ENCODE assay signal across 12 mouse cellular contexts in the genomic region with DNA sequence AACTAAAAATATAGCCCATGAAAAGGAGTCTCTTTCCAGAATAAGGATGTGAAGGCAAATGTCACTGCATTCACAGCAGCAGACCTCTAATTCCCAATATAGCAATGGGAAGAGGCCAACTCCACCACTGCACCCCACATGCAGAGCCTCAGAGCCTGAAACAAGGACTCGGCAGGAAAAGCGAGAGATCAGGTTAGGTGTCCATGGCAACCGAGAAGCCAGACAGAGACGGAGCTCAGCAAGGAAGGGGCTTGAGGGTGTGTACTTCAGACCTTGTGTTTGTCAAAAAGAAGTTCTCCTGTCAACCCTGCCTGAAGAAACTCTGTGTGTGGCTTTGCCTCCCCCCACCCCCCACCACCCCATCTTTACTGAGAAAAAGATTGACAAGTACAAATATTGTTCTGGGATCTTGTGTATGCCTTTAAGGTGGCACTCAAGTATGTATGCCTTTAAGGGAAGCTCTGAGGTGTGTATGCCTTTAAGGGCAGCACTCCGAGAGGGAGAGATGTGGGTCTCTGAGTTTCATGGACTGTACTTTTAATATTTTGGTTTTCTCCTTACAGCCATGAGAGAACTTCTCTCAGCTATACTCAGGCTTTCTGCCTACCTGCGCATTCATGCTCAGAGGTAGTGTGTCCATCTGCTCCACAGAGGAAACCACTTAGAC. TPM values are rescaled to one million over a fixed set of nuclear protein-coding genes. Genes with fewer than 3 reads are reported as not detected.
DNase-seq lines count a peak whose midpoint lies in the region; ATAC-seq lines count a peak whose summit lies in the region.
"Had no signal": no experiment of that assay in that cellular context is flagged by ENCODE, and none has a peak within 500 bp of the region (broad histone marks: within the 10 kb centered on the region; RNA-seq: fewer than 3 reads in every experiment).

No protein-coding gene starts in this region.

- no peaks in the 10 kb centered on the region for H3K27me3 ChIP-seq in forebrain, embryonic 13.5 days
- peaks cover 23% of the 10 kb centered on the region for H3K27me3 ChIP-seq in forebrain, embryonic 10.5 days (ENCODE audit: poor library complexity, severe bottlenecking)
- H3K27me3 ChIP-seq in forebrain, embryonic 14.5 days (replicated peaks; ENCODE audit: control insufficient read depth, insufficient read depth, low read length), result no peaks in the 10 kb centered on the region
- no peaks in the 10 kb centered on the region for H3K27me3 ChIP-seq in midbrain, embryonic 11.5 days (ENCODE audit: control insufficient read depth, insufficient read depth, low read length)
- H3K27me3 ChIP-seq: embryonic facial prominence, embryonic 12.5 days had no signal

- H3K4me1 ChIP-seq in forebrain, embryonic 13.5 days, result peaks cover 5% of the 10 kb centered on the region; the same call in 1 of the 2 replicates
- H3K4me1 ChIP-seq in forebrain, embryonic 10.5 days, result peaks cover 27% of the 10 kb centered on the region
- H3K4me1 ChIP-seq in forebrain, embryonic 14.5 days (ENCODE audit: control insufficient read depth, insufficient read depth, low read length), result no peaks in the 10 kb centered on the region
- H3K4me1 ChIP-seq in midbrain, embryonic 11.5 days (ENCODE audit: control insufficient read depth, insufficient read depth, low read length), result peaks cover 11% of the 10 kb centered on the region
- H3K4me1 ChIP-seq: limb, embryonic 15.5 days had no signal

- 23% methylated on average over 6 of the region's 6 CpGs for WGBS in forebrain, embryonic 13.5 days
- WGBS in forebrain, embryonic 10.5 days, result 31% methylated on average over 6 of the region's 6 CpGs
- WGBS in forebrain, embryonic 14.5 days, result 27% methylated on average over 6 of the region's 6 CpGs
- WGBS in midbrain, embryonic 11.5 days, result 28% methylated on average over 6 of the region's 6 CpGs

- H3K9ac ChIP-seq in forebrain, embryonic 13.5 days, result no peak overlapping the region
- H3K9ac ChIP-seq in forebrain, embryonic 14.5 days (ENCODE audit: low read length), result no peak overlapping the region
- H3K9ac ChIP-seq in midbrain, embryonic 11.5 days (ENCODE audit: low read length), result no peak overlapping the region
- H3K9ac ChIP-seq: embryonic facial prominence, embryonic 12.5 days; limb, embryonic 15.5 days had no signal

- no peak overlapping the region for H3K4me2 ChIP-seq in forebrain, embryonic 13.5 days
- no peak overlapping the region for H3K4me2 ChIP-seq in forebrain, embryonic 14.5 days (ENCODE audit: low read length)
- no peak overlapping the region for H3K4me2 ChIP-seq in midbrain, embryonic 11.5 days
- H3K4me2 ChIP-seq: embryonic facial prominence, embryonic 12.5 days; limb, embryonic 15.5 days had no signal

- H3K9me3 ChIP-seq in forebrain, embryonic 13.5 days (replicated peaks), result peaks cover 6% of the 10 kb centered on the region; the same call in 1 of the 2 replicates
- peaks cover 3% of the 10 kb centered on the region; the same call in 1 of the 2 replicates for H3K9me3 ChIP-seq in forebrain, embryonic 10.5 days
- no peaks in the 10 kb centered on the region for H3K9me3 ChIP-seq in forebrain, embryonic 14.5 days (replicated peaks; ENCODE audit: control insufficient read depth, low read length)
- no peaks in the 10 kb centered on the region for H3K9me3 ChIP-seq in midbrain, embryonic 11.5 days (ENCODE audit: control insufficient read depth, low read length)
- H3K9me3 ChIP-seq: embryonic facial prominence, embryonic 12.5 days; limb, embryonic 15.5 days had no signal

- no peak overlapping the region for H3K27ac ChIP-seq in forebrain, embryonic 13.5 days
- H3K27ac ChIP-seq in forebrain, embryonic 10.5 days, result no peak overlapping the region
- H3K27ac ChIP-seq in forebrain, embryonic 14.5 days (ENCODE audit: low read depth, low read length), result no peak overlapping the region
- no peak overlapping the region for H3K27ac ChIP-seq in midbrain, embryonic 11.5 days (ENCODE audit: low read depth, low read length)
- H3K27ac ChIP-seq: embryonic facial prominence, embryonic 12.5 days; limb, embryonic 15.5 days had no signal

- H3K36me3 ChIP-seq in forebrain, embryonic 13.5 days (ENCODE audit: poor library complexity, severe bottlenecking), result no peaks in the 10 kb centered on the region
- H3K36me3 ChIP-seq in forebrain, embryonic 10.5 days (replicated peaks), result no peaks in the 10 kb centered on the region
- no peaks in the 10 kb centered on the region for H3K36me3 ChIP-seq in forebrain, embryonic 14.5 days (ENCODE audit: control insufficient read depth, insufficient read depth, low read length)
- H3K36me3 ChIP-seq in midbrain, embryonic 11.5 days (ENCODE audit: control insufficient read depth, insufficient read depth, low read length), result no peaks in the 10 kb centered on the region
- H3K36me3 ChIP-seq: embryonic facial prominence, embryonic 12.5 days; limb, embryonic 15.5 days had no signal

- no peak for DNase-seq in forebrain, embryonic 10.5 days (ENCODE audit: extremely low spot score, low spot score)
- peak; percentile 21 for DNase-seq in ZHBTc4 (ENCODE audit: low read depth, low spot score)
- peak; percentile 53 for DNase-seq in forebrain, embryonic 14.5 days (ENCODE audit: low spot score)
- no peak for DNase-seq in midbrain, embryonic 11.5 days (ENCODE audit: low spot score, missing footprints)
- no peak for DNase-seq in layer of hippocampus, adult 18-20 months (ENCODE audit: low spot score in 2 of 2)
- no peak for DNase-seq in spleen, postnatal 36 days (ENCODE audit: low spot score in 2 of 2)
- DNase-seq in adrenal gland, postnatal 25 days, result no peak
- DNase-seq: lung, adult 2 months had no signal

- ATAC-seq in forebrain, embryonic 13.5 days, result peak; percentile 70
- 0 out of 2 replicates have a peak, but pooled peaks have one; percentile 49 for ATAC-seq in forebrain, embryonic 14.5 days
- ATAC-seq in midbrain, embryonic 11.5 days (ENCODE audit: low FRiP score), result peak; percentile 12; the same call in 1 of the 2 replicates
- ATAC-seq: intestine, postnatal 0 days had no signal

- no peak overlapping the region for H3K4me3 ChIP-seq in forebrain, embryonic 13.5 days
- H3K4me3 ChIP-seq in forebrain, embryonic 10.5 days, result no peak overlapping the region
- no peak overlapping the region for H3K4me3 ChIP-seq in forebrain, embryonic 14.5 days (ENCODE audit: low read depth, low read length)
- H3K4me3 ChIP-seq in midbrain, embryonic 11.5 days (ENCODE audit: low read depth, low read length), result no peak overlapping the region
- H3K4me3 ChIP-seq: embryonic facial prominence, embryonic 12.5 days; limb, embryonic 15.5 days had no signal

RNA-seq across cellular contexts. Expression of gene Kcna5, which starts 37.9 kb away (rescaled TPM):
- 1.2 and 1.3 TPM in 2 replicates for polyA plus RNA-seq in forebrain, embryonic 13.5 days (2015; fragmentation: Nextera tagmentation; extraction: Ambion mirVana)
- 1.5 and 2.1 TPM in 2 replicates for polyA plus RNA-seq in forebrain, embryonic 10.5 days (2016; fragmentation: Nextera tagmentation; extraction: Ambion mirVana)
- 1.4 and 1.6 TPM in 2 replicates for polyA plus RNA-seq in forebrain, embryonic 14.5 days (2014; fragmentation: Nextera tagmentation; extraction: Ambion mirVana)
- polyA plus RNA-seq in midbrain, embryonic 11.5 days (2014; fragmentation: Nextera tagmentation; extraction: Ambion mirVana), result 3.8 and 4.5 TPM in 2 replicates
- 1 to 10 TPM; 1.6 to 2.0 TPM for total RNA-seq in layer of hippocampus, adult 18-20 months (2021)
- 1.7 and 3.5 TPM in 2 replicates for total RNA-seq in adrenal gland, postnatal 25 days (2021)

Comparison
In these comparisons a context has a peak if more than half of its experiments do, and no peak if none do; other contexts are left out.
1. DNase-seq: peak in ZHBTc4 (single experiment) and forebrain, embryonic 14.5 days (single experiment); none in forebrain, embryonic 10.5 days (single experiment), midbrain, embryonic 11.5 days (single experiment), layer of hippocampus, adult 18-20 months (0 of 2), spleen, postnatal 36 days (0 of 2) and adrenal gland, postnatal 25 days (single experiment).
2. ATAC-seq: peak in every context shown above with its lines; median percentile 70 in forebrain, embryonic 13.5 days; 49 in forebrain, embryonic 14.5 days; 12 in midbrain, embryonic 11.5 days.